Mouse (Mus musculus): ENCODE measurements around the gene Flt4. TPM values are rescaled to one million over a fixed set of nuclear protein-coding genes. Genes with fewer than 3 reads are reported as not detected.

Gene Flt4
- polyA plus RNA-seq, 1 experiment: 4.8 TPM

GRCm38 (mm10) chr11:49684237-49684973, 75.3 kb downstream of the Flt4 start:
- 94% methylated on average over 12 of the region's 12 CpGs for WGBS
- no peak for DNase-seq (ENCODE audit: low read depth, low spot score)

- WGBS: 84% methylated on average over 3 of the region's 3 CpGs
Measured at GRCm38 (mm10) chr11:49695013-49695412, 86.0 kb downstream of the Flt4 start.

GRCm38 (mm10) chr11:49695695-49696094, 86.6 kb downstream of the Flt4 start:
- no peak for DNase-seq (ENCODE audit: low read depth, low spot score)
- 52% methylated on average over 2 of the region's 2 CpGs for WGBS

More at GRCm38 (mm10) chr11:49695013-49695412, 86.0 kb downstream of the Flt4 start:
- no peak for DNase-seq (ENCODE audit: low read depth, low spot score)

- WGBS: 93% methylated on average over 2 of the region's 2 CpGs
Measured at GRCm38 (mm10) chr11:49696472-49696871, 87.4 kb downstream of the Flt4 start.

GRCm38 (mm10) chr11:49697779-49698178, 88.7 kb downstream of the Flt4 start:
- no peak for DNase-seq (ENCODE audit: low read depth, low spot score)
- WGBS: 70% methylated on average over 5 of the region's 5 CpGs

More at GRCm38 (mm10) chr11:49696472-49696871, 87.4 kb downstream of the Flt4 start:
- no peak for DNase-seq (ENCODE audit: low read depth, low spot score)

- DNase-seq (ENCODE audit: low read depth, low spot score): no peak
- WGBS: 91% methylated on average over 1 of the region's 1 CpGs
Measured at GRCm38 (mm10) chr11:49699079-49699478, 90.0 kb downstream of the Flt4 start.

- 93% methylated on average over 8 of the region's 8 CpGs for WGBS
- DNase-seq (ENCODE audit: low read depth, low spot score): no peak
Measured at GRCm38 (mm10) chr11:49702014-49702413, 93.0 kb downstream of the Flt4 start.

Other genes starting within 250 kb of the Flt4 start
- gene Olfr1389, start 186.2 kb upstream of the Flt4 start, polyA plus RNA-seq (2012; rRNA removed): not detected in 2 replicates
- 0.31 and 1.8 TPM in 2 replicates for gene Olfr1388, start 172.6 kb upstream of the Flt4 start, polyA plus RNA-seq (2012; rRNA removed)
- gene Olfr1387, start 153.9 kb upstream of the Flt4 start, polyA plus RNA-seq (2012; rRNA removed): not detected in 2 replicates
- gene Olfr1386, start 144.2 kb upstream of the Flt4 start, polyA plus RNA-seq (2012; rRNA removed): not detected in 2 replicates
- not detected in 2 replicates for gene Olfr1385, start 120.2 kb upstream of the Flt4 start, polyA plus RNA-seq (2012; rRNA removed)
- gene Olfr1384, start 102.5 kb upstream of the Flt4 start, polyA plus RNA-seq (2012; rRNA removed): not detected in 2 replicates
- not detected in 2 replicates for gene Olfr1383, start 89.6 kb upstream of the Flt4 start, polyA plus RNA-seq (2012; rRNA removed)
- not detected in 2 replicates for gene Olfr1382, start 81.0 kb upstream of the Flt4 start, polyA plus RNA-seq (2012; rRNA removed)
- not detected in 2 replicates for gene Olfr1381, start 65.8 kb upstream of the Flt4 start, polyA plus RNA-seq (2012; rRNA removed)
- gene Olfr1380, start 52.4 kb upstream of the Flt4 start, polyA plus RNA-seq (2012; rRNA removed): not detected in 2 replicates
- gene Scgb3a1, start 54.3 kb downstream of the Flt4 start, polyA plus RNA-seq (2012; rRNA removed): 9.8 and 11.7 TPM in 2 replicates
- 9.9 and 12.2 TPM in 2 replicates for gene Cnot6, start 103.5 kb downstream of the Flt4 start, polyA plus RNA-seq (2012; rRNA removed)
- 1.5 and 1.6 TPM in 2 replicates for gene Gfpt2, start 184.9 kb downstream of the Flt4 start, polyA plus RNA-seq (2012; rRNA removed)
- gene Mapk9, start 237.5 kb downstream of the Flt4 start, polyA plus RNA-seq (2012; rRNA removed): 9.2 and 14.7 TPM in 2 replicates